Mouse (Mus musculus) splenic B cell, adult 2 months (primary cell): Measurements from ENCODE around the gene Kcnn1.
A peak's percentile ranks its signal among the peaks of the same experiment; 100 is the strongest.

Experiments used
- DNase-seq: peaks from one replicate; pipeline ENCODE4 v3.0.0-alpha.2; 2011; ENCODE audit warnings: low read depth, low spot score
- H3K27me3 ChIP-seq: 2 replicates; pipeline ENCODE4 v1.6.1; 2012; ENCODE audit warnings: mild to moderate bottlenecking, low read length, moderate library complexity, mixed read lengths; ENCODE audit not compliant: control insufficient read depth, poor library complexity, insufficient read depth, severe bottlenecking
- H3K36me3 ChIP-seq: 2 replicates; pipeline ENCODE4 v1.6.1; 2012; ENCODE audit warnings: mild to moderate bottlenecking, low read length, moderate library complexity, mixed read lengths; ENCODE audit not compliant: control insufficient read depth, poor library complexity, insufficient read depth, severe bottlenecking

Gene Kcnn1

DNA sequence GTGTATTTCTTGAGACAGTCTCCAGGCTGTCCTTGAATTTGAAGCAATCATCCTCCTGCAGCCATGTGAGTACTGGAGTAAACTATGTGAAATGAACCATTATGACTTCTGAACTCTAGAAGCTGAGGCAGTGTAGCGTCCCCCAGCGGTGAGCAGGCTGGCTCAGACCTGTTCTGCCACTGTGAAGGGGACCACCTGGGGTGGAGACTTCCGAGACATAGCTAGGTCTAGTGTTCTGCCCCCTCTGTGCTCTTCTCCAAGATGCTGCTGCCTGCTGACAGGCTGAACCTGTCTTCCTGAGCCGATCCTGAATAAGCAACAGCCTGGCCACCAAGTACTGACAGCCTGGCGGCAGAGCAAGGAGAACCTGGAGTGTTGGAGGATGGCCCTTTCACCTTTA lies 17.9 kb downstream of the Kcnn1 start:
- H3K36me3 ChIP-seq: no peaks in the 10 kb centered on the region
- no peak for DNase-seq
- no peaks in the 10 kb centered on the region for H3K27me3 ChIP-seq

DNA sequence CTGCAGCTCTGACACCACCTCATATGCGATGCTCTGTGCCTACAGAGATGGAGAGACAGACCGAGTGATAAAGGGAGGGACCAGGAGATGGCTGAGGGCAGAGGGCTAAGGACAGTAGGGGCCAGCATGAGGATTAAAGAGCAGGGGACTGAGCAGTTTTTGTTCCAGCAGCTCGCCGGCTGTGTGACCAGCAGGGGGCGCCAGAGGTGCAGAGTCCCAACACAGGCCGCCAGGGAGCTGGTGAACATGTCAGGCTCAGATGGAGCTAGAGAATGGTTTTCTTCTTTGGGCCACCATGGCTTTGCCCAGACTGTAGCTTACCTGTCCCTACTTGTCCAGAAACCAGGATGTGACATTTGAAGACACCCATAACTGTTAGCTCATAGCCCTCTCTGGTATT lies 18.5 kb downstream of the Kcnn1 start:
- no peaks in the 10 kb centered on the region for H3K36me3 ChIP-seq
- DNase-seq: peak; percentile 93
- H3K27me3 ChIP-seq: no peaks in the 10 kb centered on the region

DNA sequence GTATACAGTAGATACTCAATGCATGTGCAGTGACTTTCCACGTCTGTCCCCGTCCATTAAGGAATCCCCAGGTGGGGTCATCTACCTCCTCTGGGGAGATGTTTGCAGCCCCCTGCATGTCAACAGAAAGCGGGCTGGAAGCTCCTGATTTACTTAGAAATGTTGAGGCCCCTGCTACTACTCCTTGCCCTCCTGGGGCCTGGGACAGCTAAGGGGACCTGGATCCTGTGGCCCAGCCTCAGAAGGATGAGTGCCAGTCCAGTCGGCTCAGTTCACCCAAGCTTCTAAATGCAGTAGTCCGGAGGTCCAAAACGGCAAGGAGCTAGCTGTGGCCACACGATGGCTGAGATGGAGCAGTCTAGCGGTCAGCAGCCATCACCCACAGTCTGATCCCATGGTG lies 19.1 kb downstream of the Kcnn1 start:
- no peaks in the 10 kb centered on the region for H3K27me3 ChIP-seq
- DNase-seq: no peak

DNA sequence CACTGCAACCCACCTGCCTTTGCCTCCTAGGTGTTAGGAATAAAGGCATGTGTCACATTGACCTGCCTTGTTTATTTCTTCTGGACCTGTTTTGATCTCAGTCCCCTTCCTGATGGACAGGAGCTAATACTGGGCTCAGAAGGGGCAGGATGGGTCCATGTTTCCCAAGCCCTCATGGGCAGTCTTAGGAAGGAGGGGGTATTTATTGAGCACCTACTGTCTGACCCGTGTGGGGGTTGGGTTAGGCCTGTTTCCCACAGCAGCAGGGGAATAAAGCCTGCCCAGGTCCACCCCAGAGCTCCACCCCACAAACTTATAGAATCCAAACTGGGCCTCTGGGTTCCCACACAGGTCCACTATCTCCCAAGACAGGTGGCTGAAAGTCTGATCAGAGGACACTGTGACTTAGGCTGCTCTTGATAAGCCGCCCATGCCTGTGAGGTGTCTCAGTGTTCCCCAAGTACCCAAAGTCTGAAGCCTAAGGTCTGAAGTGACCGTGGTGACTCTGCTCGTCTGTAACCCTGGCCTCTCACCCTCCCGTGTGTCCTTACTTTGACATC lies 19.8 kb downstream of the Kcnn1 start:
- H3K36me3 ChIP-seq: no peaks in the 10 kb centered on the region
- DNase-seq: no peak
- no peaks in the 10 kb centered on the region for H3K27me3 ChIP-seq

More for the DNA sequence above, 19.1 kb downstream of the Kcnn1 start:
- no peaks in the 10 kb centered on the region for H3K36me3 ChIP-seq

DNA sequence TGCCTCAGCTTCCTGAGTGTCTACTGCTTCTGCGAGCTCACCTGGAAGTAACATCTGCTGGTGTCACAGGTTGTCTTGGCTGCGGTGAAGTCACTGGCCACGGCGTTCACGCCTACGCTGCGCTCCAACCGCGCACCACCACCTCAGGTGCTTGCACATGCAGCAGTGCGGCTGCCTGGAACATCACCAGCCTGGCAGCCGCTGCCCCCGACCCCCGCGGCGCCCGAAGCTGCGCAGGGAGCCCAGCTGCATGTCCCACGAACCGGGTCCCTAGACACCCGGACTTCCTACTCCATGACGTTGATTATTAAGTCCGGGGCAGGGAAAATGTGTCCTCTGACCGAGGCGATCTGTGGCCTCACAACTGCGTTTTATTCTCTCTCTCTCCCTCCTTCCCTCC lies 20.6 kb downstream of the Kcnn1 start:
- Histone ChIP-seq H3K36me3 (no peaks in the 10 kb centered on the region), H3K27me3 (no peaks in the 10 kb centered on the region)
- no peak for DNase-seq

DNA sequence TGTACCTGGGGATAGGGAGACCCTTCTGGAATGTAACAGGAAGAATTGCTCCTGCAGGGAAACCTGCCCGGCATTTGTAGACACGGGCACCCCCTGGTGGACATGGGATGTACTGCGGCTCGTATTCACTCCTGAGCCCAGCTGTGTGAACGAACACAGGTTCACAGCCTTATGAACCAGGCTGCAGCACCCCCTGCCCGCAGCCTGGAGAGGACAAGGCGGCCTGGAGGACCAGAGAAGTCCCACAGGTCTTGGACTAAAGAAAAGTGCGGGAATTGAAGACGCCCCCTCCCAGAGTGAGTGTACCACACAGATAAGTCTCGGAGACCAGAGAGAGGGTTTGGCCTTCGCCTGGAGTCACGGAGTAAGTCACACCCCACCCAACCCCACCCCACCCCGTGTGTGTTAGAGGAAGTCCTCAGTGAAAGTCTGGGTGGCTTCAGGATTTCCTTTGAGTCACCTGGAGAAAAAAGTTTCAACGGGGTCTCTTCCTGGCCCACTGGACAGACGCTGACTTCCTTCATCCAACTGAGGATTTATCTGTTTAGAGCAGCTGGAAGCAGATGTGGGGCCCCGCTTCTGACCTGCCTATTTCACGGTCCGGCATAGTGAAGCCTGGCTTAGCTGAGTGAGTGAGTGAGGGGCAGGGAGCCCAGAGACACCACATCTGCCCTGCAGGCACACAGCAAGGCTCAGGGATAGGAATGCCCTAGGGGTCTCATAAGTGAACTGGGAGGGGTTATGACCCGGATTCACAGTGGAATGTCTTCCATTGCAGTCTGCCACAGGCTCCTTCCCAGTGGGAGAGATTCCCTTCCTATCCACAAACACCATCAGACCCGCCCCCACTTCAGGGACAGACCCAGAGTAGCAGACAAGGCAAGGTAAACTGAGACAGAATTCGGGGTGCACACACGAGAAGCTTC lies 21.6 kb downstream of the Kcnn1 start:
- peak; percentile 89 for DNase-seq
- H3K27me3 ChIP-seq: no peaks in the 10 kb centered on the region

DNA sequence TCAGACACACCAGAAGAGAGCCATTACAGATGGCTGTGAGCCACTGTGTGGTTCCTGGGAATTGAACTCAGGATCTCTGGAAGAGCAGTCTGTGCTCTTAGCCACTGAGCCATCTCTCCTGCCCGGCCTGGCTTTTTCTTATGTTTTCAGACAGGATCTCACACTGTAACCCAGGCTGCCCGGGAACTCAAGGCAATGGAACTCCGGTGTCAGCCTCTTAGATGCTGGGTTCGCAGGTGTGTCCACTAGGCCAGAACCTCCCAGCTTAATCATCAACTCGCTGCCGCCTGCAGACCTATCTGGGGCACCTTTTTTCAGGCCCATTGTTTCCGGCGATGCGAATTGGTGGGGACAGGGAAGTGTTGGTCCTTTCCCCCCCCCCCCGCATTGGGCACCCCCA lies 22.5 kb downstream of the Kcnn1 start:
- peak; percentile 37 for DNase-seq
- Histone ChIP-seq H3K36me3 (0 out of 2 replicates have a peak, but pooled peaks cover 1% of the 10 kb centered on the region), H3K27me3 (no peaks in the 10 kb centered on the region)

More for the DNA sequence above, 21.6 kb downstream of the Kcnn1 start:
- 0 out of 2 replicates have a peak, but pooled peaks cover 1% of the 10 kb centered on the region for H3K36me3 ChIP-seq

DNA sequence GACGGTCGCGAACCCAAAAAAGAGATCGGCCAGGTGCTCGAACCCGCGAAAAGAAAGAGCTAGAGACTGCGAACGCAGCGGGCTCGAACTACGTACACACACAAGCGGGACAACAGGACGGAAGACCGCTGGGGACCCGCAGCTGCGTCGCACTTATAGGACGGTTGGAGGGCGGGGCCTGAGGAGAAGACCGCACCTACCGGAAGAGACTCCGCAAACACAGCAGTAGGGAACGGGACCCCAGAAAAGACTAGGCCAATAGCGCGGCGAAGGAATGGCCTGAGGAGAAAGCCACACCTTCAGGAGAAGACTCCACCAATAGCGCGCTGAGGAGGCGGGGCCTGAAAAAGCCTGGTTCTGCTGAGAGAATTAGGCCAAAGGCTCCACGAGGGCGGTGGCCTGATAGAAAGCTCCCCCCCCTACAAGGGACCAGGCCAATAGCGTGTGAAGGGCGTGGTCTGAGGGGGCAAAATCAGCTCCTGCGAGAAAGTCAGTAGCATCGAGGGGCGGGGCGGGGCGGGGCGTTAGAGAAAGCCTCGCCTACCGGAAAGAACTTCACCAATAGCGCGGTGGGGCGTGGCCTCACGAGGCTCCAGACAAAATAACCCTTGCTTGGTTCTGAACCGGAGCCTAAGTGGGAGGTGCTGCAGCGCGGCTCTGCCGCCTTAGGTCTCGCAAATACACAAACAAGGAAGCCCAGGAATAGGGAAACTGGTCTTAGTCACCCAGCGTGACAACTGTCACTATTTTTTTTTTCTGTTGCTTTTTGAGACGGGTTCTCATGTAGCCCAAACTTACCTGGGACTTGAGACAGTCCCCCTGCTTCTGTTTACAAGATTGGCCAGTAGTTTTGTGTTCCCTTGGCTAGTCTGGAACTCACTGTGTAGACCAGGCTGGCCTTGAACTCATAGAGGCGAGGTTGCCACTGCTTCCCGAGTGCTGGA lies 23.4 kb downstream of the Kcnn1 start, which contains the start of gene Arrdc2:
Arrdc2 (minus strand) TSS at position 313 of the 944 bp plus-strand sequence.
- DNase-seq: peak; percentile 100
- Histone ChIP-seq H3K36me3 (0 out of 2 replicates have a peak, but pooled peaks cover 1% of the 10 kb centered on the region), H3K27me3 (no peaks in the 10 kb centered on the region)

DNA sequence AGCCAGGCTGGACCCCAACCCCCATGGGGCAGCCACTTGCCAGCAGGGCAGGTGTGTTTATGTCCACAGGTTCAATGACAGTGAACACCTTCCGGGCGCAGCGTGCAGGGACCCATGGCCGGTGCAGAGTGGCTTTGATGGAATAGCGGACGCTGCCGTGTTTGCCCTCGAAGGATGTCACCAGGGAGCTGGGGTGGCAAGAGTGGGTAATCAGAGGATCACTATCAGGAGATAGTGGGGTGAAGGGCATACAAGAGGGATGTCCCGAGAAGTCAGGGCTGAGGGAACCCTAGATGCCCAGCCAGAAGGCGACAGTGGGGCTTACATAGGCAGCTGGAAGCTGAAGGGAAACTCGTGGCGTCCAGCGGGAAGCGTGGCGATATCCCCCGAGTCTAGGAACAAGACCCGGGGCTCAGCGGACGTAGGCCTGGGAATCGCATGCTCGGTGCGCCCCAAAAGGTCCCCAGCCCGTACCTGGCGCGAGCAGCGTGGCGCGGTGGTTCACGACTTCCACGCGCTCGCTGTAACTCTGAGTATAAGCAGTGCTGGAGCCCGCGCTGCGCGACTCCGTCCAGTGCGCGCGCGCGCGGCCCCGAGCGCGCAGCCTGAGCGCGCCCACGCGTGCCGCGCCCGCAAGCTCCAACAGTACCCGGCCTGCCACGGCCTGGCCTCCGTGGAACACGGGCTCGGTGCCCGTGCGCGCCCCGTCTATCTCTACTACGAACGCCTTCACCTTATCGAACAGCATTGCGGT lies 24.2 kb downstream of the Kcnn1 start:
- Histone ChIP-seq H3K27me3 (no peaks in the 10 kb centered on the region), H3K36me3 (0 out of 2 replicates have a peak, but pooled peaks cover 1% of the 10 kb centered on the region)
- DNase-seq: no peak

DNA sequence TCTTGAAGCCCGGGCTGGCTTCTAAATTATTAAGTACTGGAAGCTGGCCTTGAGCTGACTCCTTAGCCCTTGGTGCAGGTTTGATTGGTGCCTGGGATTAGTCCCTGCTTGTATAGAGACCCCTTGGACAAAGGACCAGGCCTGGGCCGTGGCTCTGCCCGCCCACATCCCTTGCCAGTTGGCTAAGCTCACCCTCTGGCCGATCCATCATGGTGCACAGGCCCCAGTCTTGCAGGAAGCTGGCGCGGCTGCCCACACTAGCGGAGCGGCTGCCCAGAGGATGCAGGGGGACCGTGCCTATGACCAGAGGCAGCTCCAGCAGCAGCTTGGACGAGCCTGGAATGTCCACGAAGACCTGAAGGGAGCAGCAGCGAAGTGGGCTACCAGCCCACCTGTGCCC lies 26.4 kb downstream of the Kcnn1 start:
- Histone ChIP-seq H3K27me3 (no peaks in the 10 kb centered on the region), H3K36me3 (0 out of 2 replicates have a peak, but pooled peaks cover 1% of the 10 kb centered on the region)
- no peak for DNase-seq

DNA sequence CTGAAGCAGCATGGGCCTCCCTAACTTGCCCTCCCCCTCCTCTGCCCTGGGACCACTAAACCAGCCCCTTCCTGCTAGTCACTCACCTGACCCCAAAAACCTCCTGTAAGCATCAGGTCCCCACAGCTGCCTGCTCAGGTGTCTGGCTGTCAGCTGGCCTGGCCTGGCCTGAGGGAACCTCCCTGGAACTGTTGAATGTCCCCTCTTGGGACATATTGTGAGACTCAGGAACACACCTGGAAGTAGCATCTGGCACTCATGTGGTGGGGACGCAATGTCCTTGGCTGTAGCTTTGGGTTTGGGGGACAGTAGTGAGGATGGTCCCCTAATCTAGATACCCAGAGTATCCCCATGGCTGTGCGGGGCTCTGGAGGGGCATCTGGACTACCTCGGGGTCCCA lies 29.0 kb downstream of the Kcnn1 start:
- Histone ChIP-seq H3K27me3 (no peaks in the 10 kb centered on the region), H3K36me3 (0 out of 2 replicates have a peak, but pooled peaks cover 1% of the 10 kb centered on the region)
- no peak for DNase-seq

DNA sequence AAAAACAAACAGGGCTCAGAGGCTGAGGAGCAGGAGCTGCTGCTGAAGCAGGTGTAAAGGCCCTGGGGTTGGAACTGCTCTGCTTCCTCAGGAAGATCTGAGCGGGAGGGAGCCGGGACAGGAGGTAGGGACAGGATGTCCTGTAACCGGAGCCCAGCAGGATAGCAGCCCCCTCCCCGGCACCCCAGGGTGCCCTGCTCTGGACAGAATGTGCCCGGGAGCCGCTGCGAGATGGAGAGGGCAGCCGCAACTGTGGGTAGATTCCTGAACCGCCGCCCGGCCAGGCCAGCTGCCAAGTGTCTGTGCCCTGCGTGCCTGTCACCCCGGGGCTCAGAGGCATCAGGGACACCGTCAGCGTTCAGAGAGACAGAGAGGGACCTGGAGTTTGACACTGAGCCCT lies 29.5 kb downstream of the Kcnn1 start:
- Histone ChIP-seq H3K36me3 (0 out of 2 replicates have a peak, but pooled peaks cover 1% of the 10 kb centered on the region), H3K27me3 (no peaks in the 10 kb centered on the region)
- DNase-seq: no peak

DNA sequence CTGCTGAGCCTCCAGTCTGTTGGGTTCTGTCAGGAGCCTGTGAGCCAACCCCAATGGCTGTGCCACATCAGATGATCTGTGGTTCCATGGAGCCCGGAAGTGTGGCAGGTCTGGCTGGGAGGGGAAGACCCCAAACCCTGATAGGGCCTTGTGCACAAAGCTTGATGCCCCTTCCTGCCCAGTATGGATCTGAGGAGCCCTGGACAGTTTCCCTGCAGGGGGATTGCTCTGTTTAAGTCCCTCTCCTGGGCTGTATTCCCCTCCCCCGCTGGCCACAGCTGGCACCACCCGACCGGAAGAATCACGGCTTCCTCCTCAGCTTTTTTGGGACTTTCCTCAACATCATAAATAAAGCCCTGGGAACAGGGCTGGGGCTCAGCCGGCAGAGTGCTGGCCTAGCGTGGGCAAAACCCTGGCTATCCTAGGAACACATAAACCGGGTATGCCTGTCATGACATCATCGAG lies 30.0 kb downstream of the Kcnn1 start:
- no peak for DNase-seq
- no peaks in the 10 kb centered on the region for H3K27me3 ChIP-seq
- 0 out of 2 replicates have a peak, but pooled peaks cover 1% of the 10 kb centered on the region for H3K36me3 ChIP-seq

DNA sequence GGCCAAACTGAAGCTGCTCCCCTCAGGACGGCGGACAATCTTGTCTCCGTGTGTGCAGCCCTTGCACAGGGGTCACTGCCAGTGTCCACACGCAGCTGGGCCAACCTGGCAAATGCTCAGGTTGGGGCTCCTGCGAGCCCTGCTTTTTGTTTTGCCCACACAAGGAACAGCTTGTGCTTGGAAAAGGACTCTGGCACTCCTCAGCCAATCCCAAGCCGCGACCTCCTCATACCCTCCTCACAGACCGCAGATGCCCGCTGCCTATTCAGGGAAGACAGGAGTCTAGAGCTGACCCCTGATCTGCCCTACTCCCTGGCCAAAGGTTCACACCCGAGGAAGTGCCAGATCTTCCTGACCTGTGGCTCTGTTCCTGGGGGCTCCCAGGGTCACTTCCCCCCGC lies 30.7 kb downstream of the Kcnn1 start:
- Histone ChIP-seq H3K27me3 (no peaks in the 10 kb centered on the region), H3K36me3 (0 out of 2 replicates have a peak, but pooled peaks cover 1% of the 10 kb centered on the region)
- no peak for DNase-seq
